Mouse (Mus musculus) heart, embryonic 13.5 days (tissue): ENCODE data around the gene Sh2b2. TPM values are rescaled to one million over a fixed set of nuclear protein-coding genes. Genes with fewer than 3 reads are reported as not detected.

ENCODE experiments used
- ATAC-seq: fragments of 200-750 bp; cut with Nextera tagmentation; 2 replicates; pipeline ENCODE4 v1.8.0; 2017; ENCODE audit warnings: moderate TSS enrichment; ENCODE audit not compliant: insufficient number of reproducible peaks, low FRiP score, low TSS enrichment; ENCODE audit errors: extremely low read depth
- H3K27ac ChIP-seq: fragments of 300-500 bp; sonication (generic); replicated peaks from 2 replicates; pipeline ENCODE4 v1.5.1; 2015; ENCODE audit warnings: moderate library complexity, mild to moderate bottlenecking, inconsistent platforms
- H3K27me3 ChIP-seq: fragments of 300-500 bp; sonication (generic); replicated peaks from 2 replicates; pipeline ENCODE4 v1.6.1; 2015; ENCODE audit warnings: mild to moderate bottlenecking, inconsistent platforms
- H3K36me3 ChIP-seq: fragments of 300-500 bp; sonication (generic); 2 replicates; pipeline ENCODE4 v1.6.1; 2015; ENCODE audit warnings: mild to moderate bottlenecking, inconsistent platforms
- H3K4me1 ChIP-seq: fragments of 300-500 bp; sonication (generic); 2 replicates; pipeline ENCODE4 v1.6.1; 2015; ENCODE audit warnings: inconsistent platforms
- H3K4me2 ChIP-seq: fragments of 300-500 bp; sonication (generic); 2 replicates; pipeline ENCODE4 v1.6.1; 2015; ENCODE audit warnings: inconsistent platforms, mild to moderate bottlenecking, moderate library complexity
- H3K4me3 ChIP-seq: fragments of 300-500 bp; sonication (generic); 2 replicates; pipeline ENCODE4 v1.5.1; 2015; ENCODE audit warnings: moderate library complexity, mild to moderate bottlenecking, inconsistent platforms
- H3K9ac ChIP-seq: fragments of 300-500 bp; sonication (generic); 2 replicates; pipeline ENCODE4 v1.6.1; 2015; ENCODE audit warnings: inconsistent platforms, mild to moderate bottlenecking, moderate library complexity
- H3K9me3 ChIP-seq: fragments of 300-500 bp; sonication (generic); 2 replicates; pipeline ENCODE4 v1.6.1; 2016; ENCODE audit warnings: inconsistent platforms
- WGBS: fragments of 180-500 bp; shearing (Covaris S2); methylation state at CpG from one replicate; pipeline ENCODE4 v1.1.7; 2015; ENCODE audit warnings: mixed read lengths; 5-methylcytosine and 5-hydroxymethylcytosine counted together
- polyA plus RNA-seq: library from polyadenylated mRNA; unstranded; fragments of >200 nt; fragmentation: Nextera tagmentation; extraction: Ambion mirVana; gene quantifications from 2 replicates; pipeline ENCODE4 v1.2.1, GENCODE M21; 2015

Gene Sh2b2
- 1.5 and 1.7 TPM in 2 replicates for polyA plus RNA-seq

- Histone ChIP-seq H3K4me1 (peaks cover 17% of the 10 kb centered on the region), H3K27ac (peak within 1 kb of the TSS; percentile 70; the same call in 1 of the 2 replicates), H3K36me3 (peaks cover 13% of the 10 kb centered on the region), H3K4me2 (peak within 1 kb of the TSS; percentile 98), H3K27me3 (peaks cover 27% of the 10 kb centered on the region), H3K4me3 (peak within 1 kb of the TSS; percentile 79), H3K9ac (peak within 1 kb of the TSS; percentile 86; the same call in 1 of the 2 replicates), H3K9me3 (no peaks in the 10 kb centered on the region)
- WGBS: 81% methylated on average over 2 of the region's 2 CpGs
- no peak for ATAC-seq
Measured at GRCm38 (mm10) chr5:136246452-136246838, at the start of gene Sh2b2. Gene Sh2b2, minus strand, starts transcription at chr5:136246556.

- no peak for ATAC-seq
- peaks cover 57% of the 10 kb centered on the region for H3K4me1 ChIP-seq
- H3K27ac ChIP-seq: peak overlapping the region; percentile 73
- H3K4me2 ChIP-seq: no peak overlapping the region
- H3K4me3 ChIP-seq: no peak overlapping the region
- H3K9me3 ChIP-seq: no peaks in the 10 kb centered on the region
- peaks cover 62% of the 10 kb centered on the region for H3K36me3 ChIP-seq
- WGBS: 45% methylated on average over 4 of the region's 4 CpGs
- no peak overlapping the region for H3K9ac ChIP-seq
- H3K27me3 ChIP-seq: no peaks in the 10 kb centered on the region
Measured at GRCm38 (mm10) chr5:136292971-136293418, 46.6 kb upstream of the Sh2b2 start.

- 78% methylated on average over 2 of the region's 2 CpGs for WGBS
- Histone ChIP-seq H3K4me3 (no peak overlapping the region), H3K36me3 (peaks cover 61% of the 10 kb centered on the region), H3K27me3 (no peaks in the 10 kb centered on the region), H3K9me3 (no peaks in the 10 kb centered on the region), H3K9ac (no peak overlapping the region), H3K4me1 (peaks cover 58% of the 10 kb centered on the region), H3K4me2 (no peak overlapping the region), H3K27ac (peak overlapping the region; percentile 73)
- no peak for ATAC-seq
Measured at GRCm38 (mm10) chr5:136292361-136292760, 46.0 kb upstream of the Sh2b2 start.

- 87% methylated on average over 2 of the region's 2 CpGs for WGBS
Measured at GRCm38 (mm10) chr5:136291562-136291961, 45.2 kb upstream of the Sh2b2 start.

GRCm38 (mm10) chr5:136289776-136290175 is 43.4 kb upstream of the Sh2b2 start:
- Histone ChIP-seq H3K27me3 (no peaks in the 10 kb centered on the region), H3K4me1 (peaks cover 58% of the 10 kb centered on the region), H3K36me3 (peaks cover 57% of the 10 kb centered on the region), H3K27ac (no peak overlapping the region), H3K9me3 (no peaks in the 10 kb centered on the region), H3K4me3 (no peak overlapping the region), H3K4me2 (no peak overlapping the region), H3K9ac (no peak overlapping the region)
- 78% methylated on average over 3 of the region's 3 CpGs for WGBS
- no peak for ATAC-seq

More at GRCm38 (mm10) chr5:136291562-136291961, 45.2 kb upstream of the Sh2b2 start:
- H3K4me2 ChIP-seq: no peak overlapping the region
- no peak for ATAC-seq
- no peaks in the 10 kb centered on the region for H3K27me3 ChIP-seq
- H3K27ac ChIP-seq: no peak overlapping the region
- H3K9ac ChIP-seq: no peak overlapping the region
- peaks cover 58% of the 10 kb centered on the region for H3K4me1 ChIP-seq
- peaks cover 56% of the 10 kb centered on the region for H3K36me3 ChIP-seq
- H3K9me3 ChIP-seq: no peaks in the 10 kb centered on the region
- H3K4me3 ChIP-seq: no peak overlapping the region

GRCm38 (mm10) chr5:136288351-136289081 is 42.2 kb upstream of the Sh2b2 start:
- no peak overlapping the region for H3K4me2 ChIP-seq
- H3K9ac ChIP-seq: no peak overlapping the region
- H3K36me3 ChIP-seq: peaks cover 63% of the 10 kb centered on the region
- H3K9me3 ChIP-seq: no peaks in the 10 kb centered on the region
- no peaks in the 10 kb centered on the region for H3K27me3 ChIP-seq
- H3K4me1 ChIP-seq: peaks cover 53% of the 10 kb centered on the region
- peak overlapping the region; percentile 25; the same call in 1 of the 2 replicates for H3K27ac ChIP-seq
- 59% methylated on average over 6 of the region's 6 CpGs for WGBS
- no peak for ATAC-seq
- H3K4me3 ChIP-seq: no peak overlapping the region

- Histone ChIP-seq H3K9me3 (no peaks in the 10 kb centered on the region), H3K9ac (no peak overlapping the region), H3K27me3 (no peaks in the 10 kb centered on the region), H3K27ac (no peak overlapping the region), H3K36me3 (peaks cover 79% of the 10 kb centered on the region), H3K4me2 (no peak overlapping the region), H3K4me3 (no peak overlapping the region), H3K4me1 (peaks cover 35% of the 10 kb centered on the region)
- 79% methylated on average over 6 of the region's 6 CpGs for WGBS
- no peak for ATAC-seq
Measured at GRCm38 (mm10) chr5:136286566-136286965, 40.2 kb upstream of the Sh2b2 start.

- Histone ChIP-seq H3K27ac (no peak overlapping the region), H3K4me2 (no peak overlapping the region), H3K9me3 (no peaks in the 10 kb centered on the region), H3K9ac (no peak overlapping the region), H3K36me3 (peaks cover 78% of the 10 kb centered on the region), H3K4me1 (peaks cover 24% of the 10 kb centered on the region), H3K4me3 (no peak overlapping the region), H3K27me3 (no peaks in the 10 kb centered on the region)
- no peak for ATAC-seq
- 81% methylated on average over 7 of the region's 7 CpGs for WGBS
Measured at GRCm38 (mm10) chr5:136285106-136285505, 38.8 kb upstream of the Sh2b2 start.

- WGBS: 58% methylated on average over 6 of the region's 6 CpGs
- 0 out of 2 replicates have a peak, but pooled peaks cover 3% of the 10 kb centered on the region for H3K4me1 ChIP-seq
- H3K36me3 ChIP-seq: peaks cover 98% of the 10 kb centered on the region
- no peak overlapping the region for H3K9ac ChIP-seq
- H3K9me3 ChIP-seq: no peaks in the 10 kb centered on the region
- H3K4me2 ChIP-seq: no peak overlapping the region
- no peak overlapping the region for H3K27ac ChIP-seq
- no peaks in the 10 kb centered on the region for H3K27me3 ChIP-seq
- H3K4me3 ChIP-seq: no peak overlapping the region
- no peak for ATAC-seq
Measured at GRCm38 (mm10) chr5:136281351-136281750, 35.0 kb upstream of the Sh2b2 start.

- H3K9ac ChIP-seq: no peak overlapping the region
- 85% methylated on average over 43 of the region's 43 CpGs for WGBS
- H3K27me3 ChIP-seq: no peaks in the 10 kb centered on the region
Measured at GRCm38 (mm10) chr5:136274739-136275138, 28.4 kb upstream of the Sh2b2 start.

GRCm38 (mm10) chr5:136269937-136270336 is 23.6 kb upstream of the Sh2b2 start:
- H3K36me3 ChIP-seq: peaks cover 36% of the 10 kb centered on the region
- H3K9ac ChIP-seq: no peak overlapping the region
- H3K4me1 ChIP-seq: peaks cover 16% of the 10 kb centered on the region; the same call in 1 of the 2 replicates
- 66% methylated on average over 4 of the region's 4 CpGs for WGBS
- H3K9me3 ChIP-seq: no peaks in the 10 kb centered on the region
- no peak overlapping the region for H3K27ac ChIP-seq
- no peak for ATAC-seq
- H3K4me3 ChIP-seq: no peak overlapping the region
- no peaks in the 10 kb centered on the region for H3K27me3 ChIP-seq
- H3K4me2 ChIP-seq: no peak overlapping the region

More at GRCm38 (mm10) chr5:136274739-136275138, 28.4 kb upstream of the Sh2b2 start:
- ATAC-seq: no peak
- peaks cover 9% of the 10 kb centered on the region; the same call in 1 of the 2 replicates for H3K4me1 ChIP-seq
- H3K4me3 ChIP-seq: no peak overlapping the region
- H3K27ac ChIP-seq: no peak overlapping the region
- no peaks in the 10 kb centered on the region for H3K9me3 ChIP-seq
- no peak overlapping the region for H3K4me2 ChIP-seq
- peaks cover 84% of the 10 kb centered on the region for H3K36me3 ChIP-seq
